Comparison of ENCODE assay signal across 22 mouse cellular contexts in the genomic region with DNA sequence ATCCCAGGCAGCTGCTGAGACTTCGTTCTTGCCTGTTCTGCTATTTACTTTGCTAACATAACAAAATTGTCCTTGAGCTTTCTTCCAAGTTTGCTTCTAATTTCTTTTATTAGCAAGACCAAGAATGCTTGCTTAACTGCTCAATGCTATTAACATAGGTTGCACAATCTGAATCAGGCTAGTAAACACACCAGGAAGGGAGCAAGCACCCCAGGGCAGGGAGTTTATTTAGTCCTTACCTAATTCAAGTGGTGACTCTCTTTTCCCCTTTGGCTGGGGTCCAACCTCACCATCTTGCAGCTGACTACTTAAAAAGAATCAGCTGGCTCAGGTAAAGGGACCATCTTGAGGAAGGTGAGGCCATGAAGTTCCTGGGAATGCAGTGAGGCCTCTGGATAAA. TPM values are rescaled to one million over a fixed set of nuclear protein-coding genes. Genes with fewer than 3 reads are reported as not detected.
A peak's percentile ranks its signal among the peaks of the same experiment; 100 is the strongest.
DNase-seq lines count a peak whose midpoint lies in the region; ATAC-seq and TF ChIP-seq lines count a peak whose summit lies in the region.
"Had no signal": no experiment of that assay in that cellular context is flagged by ENCODE, and none has a peak within 500 bp of the region (broad histone marks: within the 10 kb centered on the region; RNA-seq: fewer than 3 reads in every experiment).

No protein-coding gene starts in this region.

- DNase-seq in kidney, postnatal 25 days: peak; percentile 20 to 46
- peak; percentile 16 for DNase-seq in lung, adult 2 months
- peak; percentile 40 for DNase-seq in stomach, postnatal 0 days (ENCODE audit: low spot score)
- DNase-seq in left cerebral cortex, adult 9 months (ENCODE audit: low spot score in 2 of 2): no peak
- DNase-seq: adrenal gland, postnatal 25 days; cerebellum, postnatal 10 days; gastrocnemius, postnatal 25 days; heart, adult 2 months; liver, embryonic 13.5 days; right cerebral cortex, postnatal 14 days had no signal

- H3K4me2 ChIP-seq in kidney, embryonic 15.5 days: no peak overlapping the region
- no peak overlapping the region for H3K4me2 ChIP-seq in lung, embryonic 16.5 days (ENCODE audit: low read depth, low read length)
- no peak overlapping the region for H3K4me2 ChIP-seq in stomach, postnatal 0 days (replicated peaks; ENCODE audit: low read depth)
- H3K4me2 ChIP-seq in intestine, postnatal 0 days (replicated peaks; ENCODE audit: low read depth): no peak overlapping the region
- H3K4me2 ChIP-seq: hindbrain, embryonic 12.5 days; limb, embryonic 12.5 days; liver, embryonic 13.5 days; midbrain, embryonic 15.5 days; neural tube, embryonic 12.5 days had no signal

- WGBS in kidney, embryonic 15.5 days: 74% methylated on average over 1 of the region's 1 CpGs
- WGBS in lung, adult 2 months: 40% methylated on average over 1 of the region's 1 CpGs
- 56% methylated on average over 1 of the region's 1 CpGs for WGBS in lung, embryonic 16.5 days
- WGBS in stomach, postnatal 0 days: 33% methylated on average over 1 of the region's 1 CpGs
- WGBS in intestine, postnatal 0 days: 46% methylated on average over 1 of the region's 1 CpGs

- H3K27me3 ChIP-seq in kidney, embryonic 15.5 days: no peaks in the 10 kb centered on the region
- no peaks in the 10 kb centered on the region for H3K27me3 ChIP-seq in lung, embryonic 16.5 days (ENCODE audit: control insufficient read depth, insufficient read depth, low read depth, low read length)
- H3K27me3 ChIP-seq in stomach, postnatal 0 days (ENCODE audit: control insufficient read depth, insufficient read depth, low read length): no peaks in the 10 kb centered on the region
- no peaks in the 10 kb centered on the region for H3K27me3 ChIP-seq in intestine, postnatal 0 days (replicated peaks; ENCODE audit: control insufficient read depth, insufficient read depth, low read length)
- H3K27me3 ChIP-seq: hindbrain, embryonic 12.5 days; limb, embryonic 12.5 days; liver, embryonic 13.5 days; midbrain, embryonic 15.5 days; neural tube, embryonic 12.5 days had no signal

- no peak overlapping the region for H3K9ac ChIP-seq in kidney, embryonic 15.5 days
- no peak overlapping the region for H3K9ac ChIP-seq in lung, embryonic 16.5 days (ENCODE audit: low read length)
- no peak overlapping the region for H3K9ac ChIP-seq in stomach, postnatal 0 days (ENCODE audit: low read length)
- H3K9ac ChIP-seq in intestine, postnatal 0 days (ENCODE audit: low read depth, low read length): no peak overlapping the region
- H3K9ac ChIP-seq: hindbrain, embryonic 12.5 days; limb, embryonic 12.5 days; liver, embryonic 13.5 days; midbrain, embryonic 15.5 days; neural tube, embryonic 12.5 days had no signal

- H3K4me3 ChIP-seq in kidney, embryonic 15.5 days (replicated peaks): no peak overlapping the region
- no peak overlapping the region for H3K4me3 ChIP-seq in lung, adult 2 months (replicated peaks; ENCODE audit: extremely low read depth, low read depth, low read length)
- no peak overlapping the region for H3K4me3 ChIP-seq in lung, embryonic 16.5 days (ENCODE audit: low read length)
- H3K4me3 ChIP-seq in stomach, postnatal 0 days (ENCODE audit: low read depth, low read length): no peak overlapping the region
- H3K4me3 ChIP-seq in intestine, postnatal 0 days (ENCODE audit: low read depth, low read length): no peak overlapping the region
- H3K4me3 ChIP-seq: heart, adult 2 months; hindbrain, embryonic 12.5 days; limb, embryonic 12.5 days; liver, embryonic 13.5 days; midbrain, embryonic 15.5 days; neural tube, embryonic 12.5 days had no signal

- 0 out of 2 replicates have a peak, but pooled peaks cover 5% of the 10 kb centered on the region for H3K4me1 ChIP-seq in kidney, embryonic 15.5 days
- no peaks in the 10 kb centered on the region for H3K4me1 ChIP-seq in lung, adult 2 months (ENCODE audit: control insufficient read depth, insufficient read depth, low read length)
- no peaks in the 10 kb centered on the region for H3K4me1 ChIP-seq in lung, embryonic 16.5 days (replicated peaks; ENCODE audit: control insufficient read depth, insufficient read depth, low read length)
- H3K4me1 ChIP-seq in stomach, postnatal 0 days (replicated peaks; ENCODE audit: control insufficient read depth, insufficient read depth): no peaks in the 10 kb centered on the region
- H3K4me1 ChIP-seq in intestine, postnatal 0 days (replicated peaks; ENCODE audit: control insufficient read depth, insufficient read depth, low read length): no peaks in the 10 kb centered on the region
- H3K4me1 ChIP-seq: hindbrain, embryonic 12.5 days; limb, embryonic 12.5 days; liver, embryonic 13.5 days; midbrain, embryonic 15.5 days; neural tube, embryonic 12.5 days had no signal

- no peaks in the 10 kb centered on the region for H3K9me3 ChIP-seq in kidney, embryonic 15.5 days (replicated peaks)
- no peaks in the 10 kb centered on the region for H3K9me3 ChIP-seq in lung, embryonic 16.5 days (ENCODE audit: control insufficient read depth, low read length)
- no peaks in the 10 kb centered on the region for H3K9me3 ChIP-seq in stomach, postnatal 0 days (ENCODE audit: control insufficient read depth, low read length)
- H3K9me3 ChIP-seq in intestine, postnatal 0 days (ENCODE audit: control insufficient read depth): no peaks in the 10 kb centered on the region
- H3K9me3 ChIP-seq: hindbrain, embryonic 12.5 days; limb, embryonic 12.5 days; liver, embryonic 13.5 days; midbrain, embryonic 15.5 days; neural tube, embryonic 12.5 days had no signal

- ATAC-seq in kidney, embryonic 15.5 days (replicated peaks; ENCODE audit: low FRiP score): no peak
- ATAC-seq in lung, embryonic 16.5 days (ENCODE audit: low read depth): peak; percentile 43; the same call in 1 of the 2 replicates
- no peak; the same call in 1 of the 2 replicates for ATAC-seq in stomach, postnatal 0 days (ENCODE audit: low FRiP score, low TSS enrichment)
- no peak for ATAC-seq in intestine, postnatal 0 days
- ATAC-seq: midbrain, embryonic 15.5 days had no signal

- no peak for TF ChIP-seq EP300 in stomach, postnatal 0 days (optimal IDR thresholded peaks at IDR 0.05)

- no peak for TF ChIP-seq CTCF in lung, adult 2 months (IDR thresholded peaks at IDR 0.05; ENCODE audit: insufficient read depth, low read length)
- TF ChIP-seq CTCF in stomach, postnatal 0 days (IDR thresholded peaks at IDR 0.05; ENCODE audit: low read depth): no peak
- no peak for TF ChIP-seq CTCF in intestine, postnatal 0 days (IDR thresholded peaks at IDR 0.05; ENCODE audit: low read depth)

- no peaks in the 10 kb centered on the region for H3K36me3 ChIP-seq in kidney, embryonic 15.5 days
- no peaks in the 10 kb centered on the region for H3K36me3 ChIP-seq in lung, embryonic 16.5 days (ENCODE audit: control insufficient read depth, insufficient read depth, low read length)
- H3K36me3 ChIP-seq in stomach, postnatal 0 days (ENCODE audit: control insufficient read depth, insufficient read depth, low read length): no peaks in the 10 kb centered on the region
- H3K36me3 ChIP-seq in intestine, postnatal 0 days (ENCODE audit: control insufficient read depth, insufficient read depth): no peaks in the 10 kb centered on the region
- H3K36me3 ChIP-seq: hindbrain, embryonic 12.5 days; limb, embryonic 12.5 days; liver, embryonic 13.5 days; midbrain, embryonic 15.5 days; neural tube, embryonic 12.5 days had no signal

- TF ChIP-seq POLR2A in lung, adult 2 months (IDR thresholded peaks at IDR 0.05; ENCODE audit: borderline replicate concordance, extremely low read depth, low read depth, low read length): no peak

- no peak overlapping the region for H3K27ac ChIP-seq in kidney, embryonic 15.5 days
- no peak overlapping the region for H3K27ac ChIP-seq in lung, embryonic 16.5 days (ENCODE audit: low read length)
- no peak overlapping the region for H3K27ac ChIP-seq in stomach, postnatal 0 days (replicated peaks)
- no peak overlapping the region for H3K27ac ChIP-seq in intestine, postnatal 0 days (ENCODE audit: low read depth, low read length)
- H3K27ac ChIP-seq: heart, adult 2 months; hindbrain, embryonic 12.5 days; limb, embryonic 12.5 days; liver, embryonic 13.5 days; macrophage; midbrain, embryonic 15.5 days; neural tube, embryonic 12.5 days had no signal

RNA-seq across cellular contexts. Expression of a gene that starts 42.6 kb away (rescaled TPM):
- not detected in 2 replicates for polyA plus RNA-seq in kidney, embryonic 15.5 days (2015; fragmentation: Nextera tagmentation; extraction: Ambion mirVana)
- polyA plus RNA-seq in lung, adult 2 months (2012; rRNA removed): 0.18 and 5.2 TPM in 2 replicates
- not detected in 2 replicates for polyA plus RNA-seq in lung, embryonic 16.5 days (2015; fragmentation: Nextera tagmentation; extraction: Ambion mirVana)
- polyA plus RNA-seq in stomach, postnatal 0 days (2015; fragmentation: Nextera tagmentation; extraction: Ambion mirVana): 0.11 and 0.24 TPM in 2 replicates
- polyA plus RNA-seq in intestine, postnatal 0 days (2015; fragmentation: Nextera tagmentation; extraction: Ambion mirVana): 0.09 TPM in 1 of 2 replicates, not detected in the other
- polyA plus RNA-seq: C2C12; embryonic facial prominence, embryonic 11.5 days; forebrain, embryonic 11.5 days; heart, adult 2 months; heart, embryonic 14.5 days; limb, embryonic 12.5 days; liver, embryonic 13.5 days; macrophage; midbrain, embryonic 15.5 days had no signal

Comparison
In these comparisons a context has a peak if more than half of its experiments do, and no peak if none do; other contexts are left out.
1. DNase-seq: peak in kidney, postnatal 25 days (2 of 2), lung, adult 2 months (single experiment) and stomach, postnatal 0 days (single experiment); none in left cerebral cortex, adult 9 months (0 of 2).